Mouse (Mus musculus) midbrain, embryonic 11.5 days (tissue): Measurements from ENCODE around the gene Hacd3. TPM values are rescaled to one million over a fixed set of nuclear protein-coding genes. Genes with fewer than 3 reads are reported as not detected.

ENCODE experiments used
- ATAC-seq: fragments of 200-750 bp; cut with Nextera tagmentation; 2 replicates; pipeline ENCODE4 v1.8.0; 2017; ENCODE audit warnings: moderate TSS enrichment, moderate library complexity; ENCODE audit not compliant: low FRiP score
- DNase-seq: peaks from one replicate; pipeline ENCODE4 v3.0.0; 2015; ENCODE audit warnings: low spot score; ENCODE audit errors: missing footprints
- H3K27ac ChIP-seq: fragments of 300-500 bp; sonication (generic); 2 replicates; pipeline ENCODE4 v1.5.1; 2014; ENCODE audit warnings: low read depth, low read length
- H3K27me3 ChIP-seq: fragments of 300-500 bp; sonication (generic); 2 replicates; pipeline ENCODE4 v1.6.1; 2014; ENCODE audit warnings: mild to moderate bottlenecking, low read length, moderate library complexity, mixed read lengths; ENCODE audit not compliant: control insufficient read depth, insufficient read depth
- H3K36me3 ChIP-seq: fragments of 300-500 bp; sonication (generic); 2 replicates; pipeline ENCODE4 v1.6.1; 2014; ENCODE audit warnings: mild to moderate bottlenecking, low read length, moderate library complexity, mixed read lengths; ENCODE audit not compliant: control insufficient read depth, insufficient read depth
- H3K4me1 ChIP-seq: fragments of 300-500 bp; sonication (generic); 2 replicates; pipeline ENCODE4 v1.6.1; 2014; ENCODE audit warnings: low read length; ENCODE audit not compliant: control insufficient read depth, insufficient read depth
- H3K4me2 ChIP-seq: fragments of 300-500 bp; sonication (generic); 2 replicates; pipeline ENCODE4 v1.6.1; 2014; ENCODE audit warnings: mild to moderate bottlenecking, moderate library complexity
- H3K4me3 ChIP-seq: fragments of 300-500 bp; sonication (generic); 2 replicates; pipeline ENCODE4 v1.5.1; 2014; ENCODE audit warnings: low read depth, low read length
- H3K9ac ChIP-seq: fragments of 300-500 bp; sonication (generic); 2 replicates; pipeline ENCODE4 v1.6.1; 2014; ENCODE audit warnings: low read length
- H3K9me3 ChIP-seq: fragments of 300-500 bp; sonication (generic); 2 replicates; pipeline ENCODE4 v1.6.1; 2016; ENCODE audit warnings: low read length; ENCODE audit not compliant: control insufficient read depth
- WGBS: fragments of 180-500 bp; shearing (Covaris S2); extraction: QIAGEN DNeasy Blood & Tissue Kit; methylation state at CpG from one replicate; pipeline ENCODE4 v1.1.7; 2014; 5-methylcytosine and 5-hydroxymethylcytosine counted together
- polyA plus RNA-seq: library from polyadenylated mRNA; unstranded; fragments of >200 nt; fragmentation: Nextera tagmentation; extraction: Ambion mirVana; gene quantifications from 2 replicates; pipeline ENCODE4 v1.2.1, GENCODE M21; 2014

The Hacd3 gene
- polyA plus RNA-seq, 1 experiment from 2014 or later = 97.5 TPM

DNA sequence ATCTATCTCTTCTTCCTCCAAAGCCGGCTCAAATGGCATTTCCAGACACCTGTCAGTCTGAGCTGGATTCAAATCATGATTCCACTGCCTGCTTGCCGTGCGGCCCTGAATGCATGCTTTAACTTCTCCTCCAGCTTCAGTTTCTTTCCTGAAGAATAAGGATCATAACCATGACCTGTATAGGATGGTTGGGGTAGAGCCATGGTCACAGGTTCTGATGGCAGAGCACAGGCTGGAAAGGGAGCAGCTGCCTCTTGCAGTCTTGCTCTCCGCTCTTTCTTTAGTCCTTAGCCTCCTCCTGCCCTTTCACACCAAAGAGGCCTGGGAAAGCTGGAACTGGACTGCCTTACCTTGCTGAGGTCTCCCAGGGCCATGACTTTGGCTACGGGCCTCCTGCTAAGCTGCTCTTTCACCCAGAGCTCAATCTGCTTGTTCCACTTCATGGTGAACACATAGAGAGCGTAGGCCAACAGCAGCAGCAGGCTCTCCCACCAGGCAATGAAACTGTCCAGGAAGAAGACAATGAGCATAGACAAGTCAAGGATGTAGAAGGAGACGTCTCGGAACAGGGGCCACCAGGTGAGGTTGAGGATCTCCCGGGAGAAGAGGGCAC is 73.9 kb downstream of the Hacd3 start:
- no peaks in the 10 kb centered on the region for H3K9me3 ChIP-seq
- ATAC-seq (no peak), DNase-seq (no peak)
- WGBS = 86% methylated on average over 9 of the region's 9 CpGs
- no peak overlapping the region for H3K4me3 ChIP-seq
- H3K27me3 ChIP-seq = no peaks in the 10 kb centered on the region
- no peaks in the 10 kb centered on the region for H3K36me3 ChIP-seq
- H3K4me2 ChIP-seq = no peak overlapping the region
- no peak overlapping the region for H3K27ac ChIP-seq
- no peaks in the 10 kb centered on the region for H3K4me1 ChIP-seq
- no peak overlapping the region for H3K9ac ChIP-seq

DNA sequence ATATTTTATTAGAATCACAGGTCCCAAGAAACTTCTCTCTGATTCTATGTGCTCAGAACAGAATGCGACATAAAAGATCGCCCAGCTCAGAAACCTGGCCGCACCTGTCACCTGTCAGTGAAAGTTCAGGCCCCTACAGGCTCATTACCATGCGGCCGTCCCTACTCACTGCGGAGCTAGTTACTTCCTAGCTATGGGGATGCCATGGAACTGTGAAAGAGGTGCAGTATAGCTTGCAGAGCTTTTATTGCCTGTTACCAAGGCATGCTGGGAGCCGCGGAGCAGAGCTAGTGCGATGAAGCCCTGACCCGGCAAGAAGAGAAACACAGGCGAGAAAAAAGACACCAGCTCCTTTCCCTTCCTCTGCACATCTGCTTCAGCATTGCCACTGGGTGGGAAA is 77.5 kb downstream of the Hacd3 start:
- Histone ChIP-seq H3K36me3 (no peaks in the 10 kb centered on the region), H3K27ac (no peak overlapping the region), H3K9ac (no peak overlapping the region), H3K4me3 (no peak overlapping the region), H3K4me1 (no peaks in the 10 kb centered on the region), H3K4me2 (no peak overlapping the region), H3K9me3 (no peaks in the 10 kb centered on the region), H3K27me3 (no peaks in the 10 kb centered on the region)
- no peak for DNase-seq
- ATAC-seq = no peak
- WGBS = 31% methylated on average over 11 of the region's 11 CpGs

DNA sequence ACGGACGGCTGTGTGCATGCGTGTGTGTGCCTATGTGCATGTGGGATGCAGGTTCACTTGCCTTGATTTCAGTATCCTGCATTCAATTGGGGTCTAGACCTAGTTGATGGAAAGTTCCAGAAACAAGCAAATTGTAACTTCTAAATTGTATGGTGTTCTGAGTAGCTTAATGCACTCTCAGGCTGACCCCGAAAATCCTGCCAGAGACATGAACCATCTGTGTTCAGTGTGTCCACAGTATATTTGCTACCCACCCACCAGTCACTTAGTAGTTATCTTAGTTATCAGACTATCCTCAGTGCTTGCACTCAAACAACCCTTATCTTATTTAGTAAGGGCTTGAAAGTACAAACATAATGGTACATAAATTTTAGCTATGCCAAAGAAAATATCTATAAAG is 79.8 kb downstream of the Hacd3 start:
- H3K4me3 ChIP-seq = no peak overlapping the region
- no peak overlapping the region for H3K27ac ChIP-seq
- H3K4me1 ChIP-seq = no peaks in the 10 kb centered on the region
- DNase-seq = no peak
- no peak overlapping the region for H3K4me2 ChIP-seq
- H3K9me3 ChIP-seq = no peaks in the 10 kb centered on the region
- WGBS = 90% methylated on average over 4 of the region's 4 CpGs
- ATAC-seq = no peak
- H3K9ac ChIP-seq = no peak overlapping the region
- H3K36me3 ChIP-seq = no peaks in the 10 kb centered on the region
- no peaks in the 10 kb centered on the region for H3K27me3 ChIP-seq

DNA sequence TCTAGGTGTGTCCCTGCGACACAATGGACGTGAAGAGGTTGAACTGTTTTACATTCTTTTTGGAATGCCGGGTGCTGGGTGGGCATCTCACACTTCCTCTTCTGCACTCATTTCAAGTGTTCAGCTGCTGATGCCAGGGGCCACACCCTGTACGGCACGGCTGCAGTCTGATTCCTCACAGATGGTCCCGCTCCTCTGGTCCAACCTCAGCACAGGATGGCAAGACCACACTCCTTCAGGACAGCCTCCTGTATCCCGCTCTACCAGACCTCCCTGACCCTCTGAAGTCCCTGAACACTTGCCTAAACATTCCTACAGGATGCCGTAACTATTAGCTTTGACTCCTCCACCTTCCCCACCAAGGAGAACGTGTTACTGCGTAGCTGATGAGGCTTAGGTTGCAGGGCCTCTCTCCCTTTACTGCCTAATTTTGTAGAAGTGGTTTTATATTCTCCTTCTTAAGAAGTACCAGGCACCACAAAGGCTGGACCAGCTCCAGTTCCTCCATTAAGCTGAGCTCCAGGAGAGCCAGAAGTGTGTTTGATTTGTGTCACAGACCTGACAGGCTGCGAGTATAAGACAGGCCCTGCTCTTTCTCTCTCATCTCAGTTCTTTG is 80.7 kb downstream of the Hacd3 start:
- no peaks in the 10 kb centered on the region for H3K9me3 ChIP-seq
- H3K4me3 ChIP-seq = no peak overlapping the region
- no peak overlapping the region for H3K27ac ChIP-seq
- 87% methylated on average over 11 of the region's 11 CpGs for WGBS
- no peak overlapping the region for H3K4me2 ChIP-seq
- no peaks in the 10 kb centered on the region for H3K36me3 ChIP-seq
- no peaks in the 10 kb centered on the region for H3K27me3 ChIP-seq
- no peaks in the 10 kb centered on the region for H3K4me1 ChIP-seq
- DNase-seq (no peak), ATAC-seq (no peak)
- H3K9ac ChIP-seq = no peak overlapping the region

DNA sequence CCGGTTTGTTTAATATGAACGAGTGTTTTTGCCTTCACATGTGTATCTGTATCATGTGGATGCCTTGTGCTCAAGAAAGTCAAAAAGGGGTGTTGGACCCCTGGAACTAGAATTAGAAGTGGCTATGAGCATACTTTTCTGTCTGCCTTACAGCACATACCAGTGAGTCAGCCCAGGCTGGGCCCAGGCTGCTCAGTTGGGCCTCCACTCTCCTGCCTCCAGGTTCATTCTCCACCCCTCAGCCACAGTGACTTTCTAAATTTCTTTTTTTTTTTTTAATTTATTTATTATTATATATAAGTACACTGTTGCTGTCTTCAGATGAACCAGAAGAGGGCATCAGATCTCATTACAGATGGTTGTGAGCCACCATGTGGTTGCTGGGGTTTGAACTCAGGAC is 81.7 kb downstream of the Hacd3 start:
- ATAC-seq (no peak), DNase-seq (no peak)
- no peaks in the 10 kb centered on the region for H3K27me3 ChIP-seq
- H3K36me3 ChIP-seq = no peaks in the 10 kb centered on the region
- WGBS = 88% methylated on average over 2 of the region's 2 CpGs
- no peak overlapping the region for H3K4me3 ChIP-seq
- no peak overlapping the region for H3K27ac ChIP-seq
- no peak overlapping the region for H3K4me2 ChIP-seq
- H3K9me3 ChIP-seq = no peaks in the 10 kb centered on the region
- H3K4me1 ChIP-seq = no peaks in the 10 kb centered on the region
- H3K9ac ChIP-seq = no peak overlapping the region

DNA sequence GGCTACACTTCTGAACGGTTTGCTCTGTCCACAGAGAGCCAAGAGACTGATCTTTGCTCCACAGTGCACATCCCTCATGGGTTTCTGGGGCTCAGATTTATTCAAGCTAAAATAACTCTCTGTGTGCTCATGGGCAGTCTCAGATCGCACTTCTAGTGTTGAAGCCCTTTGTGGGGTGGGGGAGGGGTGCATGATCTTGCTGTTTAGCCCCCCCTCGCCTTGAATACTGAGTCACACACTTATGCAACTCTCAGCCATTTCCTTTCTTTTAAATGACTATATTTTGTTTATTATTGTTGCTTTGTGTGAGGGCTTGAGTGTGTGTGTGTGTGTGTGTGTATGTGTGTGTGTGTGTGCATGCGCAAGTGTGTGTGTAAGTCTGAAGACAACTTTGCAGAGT is 82.2 kb downstream of the Hacd3 start:
- Histone ChIP-seq H3K27me3 (no peaks in the 10 kb centered on the region), H3K9me3 (no peaks in the 10 kb centered on the region), H3K27ac (no peak overlapping the region), H3K36me3 (no peaks in the 10 kb centered on the region), H3K9ac (no peak overlapping the region), H3K4me2 (no peak overlapping the region), H3K4me1 (peaks cover 3% of the 10 kb centered on the region; the same call in 1 of the 2 replicates), H3K4me3 (no peak overlapping the region)
- WGBS = 71% methylated on average over 4 of the region's 4 CpGs
- no peak for ATAC-seq
- DNase-seq = no peak

DNA sequence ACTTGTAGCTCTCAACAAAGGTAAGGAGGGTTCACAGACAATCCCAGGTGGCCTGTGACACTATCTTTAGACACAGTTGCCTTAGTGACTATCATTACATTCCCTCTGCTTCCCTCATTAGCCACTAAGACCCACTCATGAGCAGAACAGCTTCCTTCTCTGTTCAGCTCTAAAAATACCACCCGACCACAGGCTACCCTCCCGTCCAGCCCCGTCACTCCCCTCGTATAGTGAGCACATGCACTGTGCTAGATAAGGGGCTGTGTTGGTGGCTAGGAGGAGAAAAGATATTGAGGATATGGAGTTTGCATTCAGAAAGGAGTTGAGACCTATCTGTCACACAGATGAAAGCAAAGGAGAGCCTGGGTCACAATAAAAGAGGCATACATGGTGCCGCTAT is 83.0 kb downstream of the Hacd3 start:
- Histone ChIP-seq H3K27ac (no peak overlapping the region), H3K9me3 (no peaks in the 10 kb centered on the region), H3K9ac (no peak overlapping the region), H3K4me2 (no peak overlapping the region), H3K36me3 (no peaks in the 10 kb centered on the region), H3K4me1 (peaks cover 4% of the 10 kb centered on the region; the same call in 1 of the 2 replicates), H3K4me3 (no peak overlapping the region), H3K27me3 (no peaks in the 10 kb centered on the region)
- no peak for ATAC-seq
- DNase-seq = no peak
- WGBS = 84% methylated on average over 5 of the region's 5 CpGs

DNA sequence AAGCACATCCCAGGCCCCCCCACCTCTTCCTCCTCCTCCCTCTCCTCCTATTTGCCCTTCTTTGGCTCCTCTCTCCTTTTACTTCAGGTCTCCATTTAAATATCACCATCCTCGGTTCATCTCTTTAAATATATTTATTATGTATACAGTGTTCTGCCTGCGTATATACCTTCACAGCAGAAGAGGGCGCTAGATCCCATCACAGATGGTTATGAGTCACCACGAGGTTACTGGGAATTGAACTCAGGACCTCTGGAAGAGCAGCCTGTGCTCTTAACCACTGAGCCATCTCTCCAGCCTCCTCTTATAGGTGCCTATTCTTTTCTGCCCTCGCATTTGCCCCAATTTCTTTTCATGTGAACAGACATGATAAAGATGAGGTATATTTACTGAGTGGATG is 84.0 kb downstream of the Hacd3 start:
- Histone ChIP-seq H3K9me3 (no peaks in the 10 kb centered on the region), H3K4me3 (no peak overlapping the region), H3K27ac (no peak overlapping the region), H3K4me1 (peaks cover 4% of the 10 kb centered on the region; the same call in 1 of the 2 replicates), H3K27me3 (no peaks in the 10 kb centered on the region), H3K9ac (no peak overlapping the region), H3K36me3 (no peaks in the 10 kb centered on the region), H3K4me2 (no peak overlapping the region)
- ATAC-seq (no peak), DNase-seq (no peak)
- 60% methylated on average over 5 of the region's 5 CpGs for WGBS
